In genomic region chr13:54063292-54063691, GRCm38 (mm10) we compare ENCODE assay signal across 11 mouse cellular contexts. TPM values are rescaled to one million over a fixed set of nuclear protein-coding genes. Genes with fewer than 3 reads are reported as not detected.
DNase-seq lines count a peak whose midpoint lies in the region; ATAC-seq and TF ChIP-seq lines count a peak whose summit lies in the region.
"Had no signal": no experiment of that assay in that cellular context is flagged by ENCODE, and none has a peak within 500 bp of the region (broad histone marks: within the 10 kb centered on the region; RNA-seq: fewer than 3 reads in every experiment).

No protein-coding gene starts in this region.

- no peak overlapping the region for H3K4me3 ChIP-seq in cerebellum, adult 2 months (replicated peaks; ENCODE audit: insufficient read depth, low read depth, low read length)
- no peak overlapping the region for H3K4me3 ChIP-seq in kidney, embryonic 15.5 days (replicated peaks)
- H3K4me3 ChIP-seq in thymus, adult 2 months (ENCODE audit: control insufficient read depth, insufficient read depth, low read length): no peak overlapping the region
- H3K4me3 ChIP-seq: hindbrain, embryonic 15.5 days; limb, embryonic 12.5 days had no signal

- H3K9me3 ChIP-seq in kidney, embryonic 15.5 days (replicated peaks): no peaks in the 10 kb centered on the region
- H3K9me3 ChIP-seq: hindbrain, embryonic 15.5 days; limb, embryonic 12.5 days had no signal

- WGBS in cerebellum, adult 2 months: 2% methylated on average over 3 of the region's 3 CpGs
- 2% methylated on average over 3 of the region's 3 CpGs for WGBS in kidney, embryonic 15.5 days
- 2% methylated on average over 3 of the region's 3 CpGs for WGBS in thymus, adult 2 months

- TF ChIP-seq POLR2A in cerebellum, adult 2 months (IDR thresholded peaks at IDR 0.05; ENCODE audit: borderline replicate concordance, insufficient read depth, low read length): no peak
- no peak for TF ChIP-seq POLR2A in thymus, adult 2 months (IDR thresholded peaks at IDR 0.05; ENCODE audit: control insufficient read depth, extremely low read depth, insufficient read depth, low read length, poor library complexity)

- H3K36me3 ChIP-seq in kidney, embryonic 15.5 days: no peaks in the 10 kb centered on the region
- no peaks in the 10 kb centered on the region for H3K36me3 ChIP-seq in thymus, adult 2 months (ENCODE audit: control insufficient read depth, insufficient read depth, low read length)
- H3K36me3 ChIP-seq: hindbrain, embryonic 15.5 days; limb, embryonic 12.5 days had no signal

- no peak overlapping the region for H3K9ac ChIP-seq in kidney, embryonic 15.5 days
- H3K9ac ChIP-seq: hindbrain, embryonic 15.5 days; limb, embryonic 12.5 days had no signal

- H3K4me2 ChIP-seq in kidney, embryonic 15.5 days: no peak overlapping the region
- H3K4me2 ChIP-seq: hindbrain, embryonic 15.5 days; limb, embryonic 12.5 days had no signal

- no peaks in the 10 kb centered on the region for H3K4me1 ChIP-seq in cerebellum, adult 2 months (ENCODE audit: control insufficient read depth, insufficient read depth, low read length)
- no peaks in the 10 kb centered on the region for H3K4me1 ChIP-seq in kidney, embryonic 15.5 days
- no peaks in the 10 kb centered on the region for H3K4me1 ChIP-seq in thymus, adult 2 months (replicated peaks; ENCODE audit: control insufficient read depth, insufficient read depth, low read length)
- H3K4me1 ChIP-seq: hindbrain, embryonic 15.5 days; limb, embryonic 12.5 days had no signal

- peak; percentile 23; the same call in 1 of the 2 replicates for TF ChIP-seq CTCF in cerebellum, adult 2 months (IDR thresholded peaks at IDR 0.05; ENCODE audit: borderline replicate concordance, insufficient read depth, low read depth, low read length)
- no peak for TF ChIP-seq CTCF in thymus, adult 2 months (IDR thresholded peaks at IDR 0.05; ENCODE audit: borderline replicate concordance, control insufficient read depth, extremely low read depth, insufficient read depth, low read length, poor library complexity)

- no peak for ATAC-seq in cerebellum, adult (ENCODE audit: insufficient number of reproducible peaks, low FRiP score, low TSS enrichment)
- ATAC-seq in kidney, embryonic 15.5 days (replicated peaks; ENCODE audit: low FRiP score): no peak

- DNase-seq in cerebellum, adult 2 months: peak in 1 of 2 experiments; percentile 22
- peak; percentile 55 for DNase-seq in kidney, adult 9 months
- peak; percentile 15 for DNase-seq in thymus, postnatal 0 days (ENCODE audit: low spot score)
- DNase-seq in thymus, adult 18-20 months: no peak
- DNase-seq in frontal cortex, postnatal 14 days (ENCODE audit: low spot score in 2 of 2): no peak
- DNase-seq in thymus, adult 2 months: no peak
- DNase-seq: spleen, adult 18-20 months had no signal

- H3K27ac ChIP-seq in cerebellum, adult 2 months (ENCODE audit: insufficient read depth, low read length): no peak overlapping the region
- H3K27ac ChIP-seq in kidney, embryonic 15.5 days: no peak overlapping the region
- no peak overlapping the region for H3K27ac ChIP-seq in thymus, adult 2 months (ENCODE audit: control insufficient read depth, insufficient read depth, low read length)
- H3K27ac ChIP-seq: hindbrain, embryonic 15.5 days; limb, embryonic 12.5 days had no signal

- no peaks in the 10 kb centered on the region for H3K27me3 ChIP-seq in cerebellum, adult 2 months (ENCODE audit: control insufficient read depth, insufficient read depth, low read length)
- 0 out of 2 replicates have a peak, but pooled peaks cover 4% of the 10 kb centered on the region for H3K27me3 ChIP-seq in kidney, embryonic 15.5 days
- H3K27me3 ChIP-seq in thymus, adult 2 months (ENCODE audit: control insufficient read depth, insufficient read depth, low read length): no peaks in the 10 kb centered on the region
- H3K27me3 ChIP-seq: hindbrain, embryonic 15.5 days had no signal

RNA-seq across cellular contexts. Expression of gene Drd1, which starts 7.8 kb away (rescaled TPM):
- 0.33 and 0.57 TPM in 2 replicates for polyA plus RNA-seq in cerebellum, adult 2 months (2012; rRNA removed)
- 0.32 and 0.49 TPM in 2 replicates for polyA plus RNA-seq in kidney, embryonic 15.5 days (2015; fragmentation: Nextera tagmentation; extraction: Ambion mirVana)
- polyA plus RNA-seq in thymus, postnatal 0 days (2015; fragmentation: Nextera tagmentation; extraction: Ambion mirVana): 0.08 and 0.10 TPM in 2 replicates
- polyA plus RNA-seq in thymus, adult 2 months (2012; rRNA removed): 0.04 TPM in 1 of 2 replicates, not detected in the other
- polyA plus RNA-seq: limb, embryonic 12.5 days had no signal

RNA-seq across cellular contexts. Expression of gene Sfxn1, which starts 8.4 kb away (rescaled TPM):
- 32.2 and 32.9 TPM in 2 replicates for polyA plus RNA-seq in cerebellum, adult 2 months (2012; rRNA removed)
- 95.7 and 97.2 TPM in 2 replicates for polyA plus RNA-seq in kidney, embryonic 15.5 days (2015; fragmentation: Nextera tagmentation; extraction: Ambion mirVana)
- polyA plus RNA-seq in thymus, postnatal 0 days (2015; fragmentation: Nextera tagmentation; extraction: Ambion mirVana): 65.8 and 66.8 TPM in 2 replicates
- 16.2 and 19.0 TPM in 2 replicates for polyA plus RNA-seq in thymus, adult 2 months (2012; rRNA removed)

Comparison
In these comparisons a context has a peak if more than half of its experiments do, and no peak if none do; other contexts are left out.
1. DNase-seq: peak in kidney, adult 9 months (single experiment) and thymus, postnatal 0 days (single experiment); none in thymus, adult 18-20 months (0 of 2), frontal cortex, postnatal 14 days (0 of 2) and thymus, adult 2 months (single experiment).